In the genomic region with DNA sequence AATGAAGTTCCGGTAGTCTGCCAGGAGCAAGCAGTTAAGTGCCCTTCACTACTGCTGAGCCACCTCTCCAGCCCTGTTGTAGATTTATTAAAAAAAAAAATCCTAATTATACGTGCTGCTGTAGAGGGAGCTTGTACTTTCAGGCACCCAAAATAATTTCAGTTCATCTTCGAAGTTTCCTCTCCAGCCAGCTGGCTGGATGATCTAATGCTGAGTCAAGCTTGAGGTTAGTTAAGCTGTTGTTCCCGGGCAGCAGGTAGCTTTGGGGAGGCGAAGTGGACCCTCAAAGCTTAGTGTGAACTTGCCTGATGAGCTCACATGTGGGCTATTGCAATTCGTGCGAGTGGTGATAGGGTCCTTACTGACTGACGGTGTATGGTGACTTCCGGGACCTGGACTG, we compare ENCODE assay signal across 10 mouse cellular contexts.
A peak's percentile ranks its signal among the peaks of the same experiment; 100 is the strongest.
DNase-seq lines count a peak whose midpoint lies in the region; ATAC-seq and TF ChIP-seq lines count a peak whose summit lies in the region.
"Had no signal": no experiment of that assay in that cellular context is flagged by ENCODE, and none has a peak within 500 bp of the region (broad histone marks: within the 10 kb centered on the region; RNA-seq: fewer than 3 reads in every experiment).

No protein-coding gene starts in this region.

- peaks cover 67% of the 10 kb centered on the region for H3K4me1 ChIP-seq in hindbrain, embryonic 13.5 days (replicated peaks)
- peaks cover 7% of the 10 kb centered on the region for H3K4me1 ChIP-seq in hindbrain, embryonic 11.5 days (replicated peaks; ENCODE audit: control insufficient read depth, insufficient read depth, low read length)
- peaks cover 34% of the 10 kb centered on the region for H3K4me1 ChIP-seq in neural tube, embryonic 12.5 days
- H3K4me1 ChIP-seq in cortical plate, adult 2 months (ENCODE audit: control insufficient read depth, insufficient read depth, low read length): 0 out of 2 replicates have a peak, but pooled peaks cover 1% of the 10 kb centered on the region
- peaks cover 59% of the 10 kb centered on the region for H3K4me1 ChIP-seq in neural tube, embryonic 15.5 days
- peaks cover 3% of the 10 kb centered on the region for H3K4me1 ChIP-seq in liver, postnatal 0 days (ENCODE audit: insufficient read depth)

- 0 out of 2 replicates have a peak, but pooled peaks cover 6% of the 10 kb centered on the region for H3K36me3 ChIP-seq in hindbrain, embryonic 13.5 days
- H3K36me3 ChIP-seq in hindbrain, embryonic 11.5 days (ENCODE audit: control insufficient read depth, insufficient read depth, low read length): no peaks in the 10 kb centered on the region
- H3K36me3 ChIP-seq in neural tube, embryonic 12.5 days: no peaks in the 10 kb centered on the region; the same call in 1 of the 2 replicates
- 0 out of 2 replicates have a peak, but pooled peaks cover 2% of the 10 kb centered on the region for H3K36me3 ChIP-seq in neural tube, embryonic 15.5 days
- no peaks in the 10 kb centered on the region for H3K36me3 ChIP-seq in liver, postnatal 0 days (replicated peaks; ENCODE audit: insufficient read depth, low read length)
- H3K36me3 ChIP-seq: liver, embryonic 12.5 days had no signal

- H3K9ac ChIP-seq in hindbrain, embryonic 13.5 days: no peak overlapping the region; the same call in 1 of the 2 replicates
- H3K9ac ChIP-seq in hindbrain, embryonic 11.5 days (ENCODE audit: low read depth, low read length): no peak overlapping the region
- no peak overlapping the region for H3K9ac ChIP-seq in neural tube, embryonic 12.5 days
- no peak overlapping the region for H3K9ac ChIP-seq in neural tube, embryonic 15.5 days (replicated peaks)
- H3K9ac ChIP-seq in liver, postnatal 0 days (replicated peaks): no peak overlapping the region
- H3K9ac ChIP-seq: liver, embryonic 12.5 days had no signal

- no peak for DNase-seq in hindbrain, embryonic 11.5 days (ENCODE audit: low spot score)
- no peak for DNase-seq in neural tube, embryonic 10.5 days (ENCODE audit: extremely low spot score, low spot score)
- DNase-seq in liver, postnatal 0 days: no peak
- no peak for DNase-seq in left cerebral cortex, postnatal 10 days (ENCODE audit: extremely low spot score in 1 of 2, low spot score in 2 of 2)
- DNase-seq: gastrocnemius, postnatal 25 days had no signal

- no peak for TF ChIP-seq POLR2A in cortical plate, adult 2 months (IDR thresholded peaks at IDR 0.05; ENCODE audit: extremely low read depth, insufficient read depth, low read length)

- H3K4me2 ChIP-seq in hindbrain, embryonic 13.5 days: peak overlapping the region; percentile 86; the same call in 1 of the 2 replicates
- H3K4me2 ChIP-seq in hindbrain, embryonic 11.5 days (replicated peaks; ENCODE audit: low read depth, low read length): no peak overlapping the region
- H3K4me2 ChIP-seq in neural tube, embryonic 12.5 days (replicated peaks): peak overlapping the region; percentile 84
- H3K4me2 ChIP-seq in neural tube, embryonic 15.5 days: peak overlapping the region; percentile 84
- no peak overlapping the region; the same call in 1 of the 2 replicates for H3K4me2 ChIP-seq in liver, postnatal 0 days (ENCODE audit: low read depth, low read length)
- H3K4me2 ChIP-seq: liver, embryonic 12.5 days had no signal

- TF ChIP-seq CTCF in cortical plate, adult 2 months (IDR thresholded peaks at IDR 0.05; ENCODE audit: extremely low read depth, insufficient read depth, low read length): no peak
- TF ChIP-seq CTCF in liver, postnatal 0 days (IDR thresholded peaks at IDR 0.05; ENCODE audit: low read depth): no peak

- WGBS in hindbrain, embryonic 13.5 days: 90% methylated on average over 9 of the region's 9 CpGs
- whole genome bisulfite sequencing in hindbrain, embryonic 11.5 days: 91% methylated on average over 9 of the region's 9 CpGs
- WGBS in neural tube, embryonic 12.5 days: 87% methylated on average over 9 of the region's 9 CpGs
- 82% methylated on average over 9 of the region's 9 CpGs for WGBS in neural tube, embryonic 15.5 days
- 64% methylated on average over 9 of the region's 9 CpGs for WGBS in liver, postnatal 0 days (ENCODE audit: insufficient replicate concordance)

- H3K9me3 ChIP-seq in hindbrain, embryonic 13.5 days: no peaks in the 10 kb centered on the region
- no peaks in the 10 kb centered on the region for H3K9me3 ChIP-seq in hindbrain, embryonic 11.5 days (ENCODE audit: control insufficient read depth, low read length)
- no peaks in the 10 kb centered on the region for H3K9me3 ChIP-seq in neural tube, embryonic 12.5 days
- H3K9me3 ChIP-seq in neural tube, embryonic 15.5 days (replicated peaks): no peaks in the 10 kb centered on the region
- no peaks in the 10 kb centered on the region for H3K9me3 ChIP-seq in liver, postnatal 0 days (ENCODE audit: low read length)
- H3K9me3 ChIP-seq: liver, embryonic 12.5 days had no signal

- H3K27me3 ChIP-seq in hindbrain, embryonic 13.5 days: no peaks in the 10 kb centered on the region
- no peaks in the 10 kb centered on the region for H3K27me3 ChIP-seq in hindbrain, embryonic 11.5 days (ENCODE audit: control insufficient read depth, insufficient read depth, low read length)
- H3K27me3 ChIP-seq in neural tube, embryonic 12.5 days (replicated peaks): no peaks in the 10 kb centered on the region
- no peaks in the 10 kb centered on the region for H3K27me3 ChIP-seq in neural tube, embryonic 15.5 days (replicated peaks)
- peaks cover 10% of the 10 kb centered on the region for H3K27me3 ChIP-seq in liver, postnatal 0 days (ENCODE audit: insufficient read depth, low read length)

- no peak for ATAC-seq in hindbrain, embryonic 13.5 days (ENCODE audit: low FRiP score)
- no peak for ATAC-seq in hindbrain, embryonic 11.5 days (ENCODE audit: low FRiP score)
- no peak for ATAC-seq in neural tube, embryonic 12.5 days (ENCODE audit: low FRiP score, low read depth)
- ATAC-seq in neural tube, embryonic 15.5 days (ENCODE audit: low FRiP score): no peak
- no peak for ATAC-seq in liver, postnatal 0 days
- ATAC-seq: liver, embryonic 12.5 days had no signal

- 0 out of 2 replicates have a peak overlapping the region, but pooled peaks have one; percentile 3 for H3K27ac ChIP-seq in hindbrain, embryonic 13.5 days
- no peak overlapping the region for H3K27ac ChIP-seq in hindbrain, embryonic 11.5 days (ENCODE audit: low read depth, low read length)
- no peak overlapping the region for H3K27ac ChIP-seq in neural tube, embryonic 12.5 days
- H3K27ac ChIP-seq in cortical plate, adult 2 months (ENCODE audit: insufficient read depth, low read length): no peak overlapping the region
- 0 out of 2 replicates have a peak overlapping the region, but pooled peaks have one; percentile 60 for H3K27ac ChIP-seq in neural tube, embryonic 15.5 days (replicated peaks)
- H3K27ac ChIP-seq in liver, postnatal 0 days (ENCODE audit: low read depth): no peak overlapping the region
- H3K27ac ChIP-seq: liver, embryonic 12.5 days had no signal

- TF ChIP-seq EP300 in liver, postnatal 0 days (IDR thresholded peaks at IDR 0.05; ENCODE audit: low read depth): no peak

- intact Hi-C loops in left cerebral cortex, postnatal 10 days (cut with DNase I): loop anchor here (5.0 kb wide), 2 partner anchors 108 to 182 kb away; no protein-coding TSS in a partner anchor

- no peak overlapping the region for H3K4me3 ChIP-seq in hindbrain, embryonic 13.5 days
- H3K4me3 ChIP-seq in hindbrain, embryonic 11.5 days (ENCODE audit: low read depth, low read length): no peak overlapping the region
- H3K4me3 ChIP-seq in neural tube, embryonic 12.5 days: no peak overlapping the region
- peak overlapping the region; percentile 26 for H3K4me3 ChIP-seq in cortical plate, adult 2 months (ENCODE audit: insufficient read depth, low read length)
- no peak overlapping the region for H3K4me3 ChIP-seq in neural tube, embryonic 15.5 days (replicated peaks)
- no peak overlapping the region for H3K4me3 ChIP-seq in liver, postnatal 0 days (ENCODE audit: low read depth, low read length)
- H3K4me3 ChIP-seq: liver, embryonic 12.5 days had no signal

Comparison
In these comparisons a context has a peak if more than half of its experiments do, and no peak if none do; other contexts are left out.
1. H3K27ac ChIP-seq: peak in hindbrain, embryonic 13.5 days (single experiment) and neural tube, embryonic 15.5 days (single experiment); none in hindbrain, embryonic 11.5 days (single experiment), neural tube, embryonic 12.5 days (single experiment), cortical plate, adult 2 months (single experiment) and liver, postnatal 0 days (single experiment).
2. H3K4me2 ChIP-seq: peak in hindbrain, embryonic 13.5 days (single experiment), neural tube, embryonic 12.5 days (single experiment) and neural tube, embryonic 15.5 days (single experiment); none in hindbrain, embryonic 11.5 days (single experiment) and liver, postnatal 0 days (single experiment).